Mouse (Mus musculus) subcutaneous adipose tissue, adult 2 months (tissue): ENCODE results near the gene Rab3a. TPM values are rescaled to one million over a fixed set of nuclear protein-coding genes. Genes with fewer than 3 reads are reported as not detected.

Experiments
- polyA plus RNA-seq: library from polyadenylated mRNA; depleted of rRNA; stranded (reverse); fragments of >200 nt; gene quantifications from 2 replicates; pipeline ENCODE4 v1.2.3, GENCODE M21; 2012; ENCODE audit warnings: low replicate concordance; rRNA removed

The Rab3a gene
- polyA plus RNA-seq, result 34.5 and 43.4 TPM in 2 replicates

DNA sequence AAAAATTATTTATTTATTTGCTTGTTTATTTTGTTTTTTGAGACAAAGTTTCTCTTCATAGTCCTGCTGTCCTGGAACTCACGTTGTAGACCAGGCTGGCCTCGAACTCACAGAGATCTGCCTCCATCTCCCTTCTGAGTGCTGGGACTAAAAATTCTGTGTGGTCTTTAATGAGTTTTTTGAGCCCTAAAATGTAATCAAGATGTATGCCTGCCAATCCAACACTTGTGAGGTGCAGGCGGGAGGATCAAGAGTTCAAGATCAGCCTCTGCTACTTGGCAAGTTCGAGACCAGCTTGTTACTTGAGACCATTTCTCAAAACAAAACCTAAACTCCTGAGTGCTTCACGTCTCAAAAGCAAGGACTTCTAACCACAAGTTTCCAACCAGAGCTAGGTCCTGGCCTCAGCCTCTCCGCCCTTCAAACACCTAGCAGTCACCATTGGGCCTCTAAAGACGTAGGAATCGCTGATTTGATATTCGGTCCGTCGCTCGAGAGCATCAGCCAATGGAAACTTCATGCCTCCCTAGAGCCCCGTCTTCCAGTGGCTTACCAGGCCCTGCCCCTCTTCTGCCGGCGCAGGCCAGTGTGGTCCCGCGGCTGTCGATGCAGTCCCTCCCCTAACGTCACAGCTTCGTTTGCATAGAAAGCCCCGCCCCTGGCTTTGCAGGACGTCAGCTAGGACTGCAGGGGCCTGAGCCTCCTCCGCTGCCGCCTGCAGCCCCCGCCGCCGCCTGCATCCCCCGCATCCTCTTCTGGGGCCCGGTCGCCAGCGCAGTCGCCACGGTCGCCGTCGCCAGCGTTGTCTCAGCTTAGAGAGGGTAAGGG, at the start of gene Rab3a:
Rab3a (plus strand) TSS at position 637 of the 828 bp plus-strand sequence.

DNA sequence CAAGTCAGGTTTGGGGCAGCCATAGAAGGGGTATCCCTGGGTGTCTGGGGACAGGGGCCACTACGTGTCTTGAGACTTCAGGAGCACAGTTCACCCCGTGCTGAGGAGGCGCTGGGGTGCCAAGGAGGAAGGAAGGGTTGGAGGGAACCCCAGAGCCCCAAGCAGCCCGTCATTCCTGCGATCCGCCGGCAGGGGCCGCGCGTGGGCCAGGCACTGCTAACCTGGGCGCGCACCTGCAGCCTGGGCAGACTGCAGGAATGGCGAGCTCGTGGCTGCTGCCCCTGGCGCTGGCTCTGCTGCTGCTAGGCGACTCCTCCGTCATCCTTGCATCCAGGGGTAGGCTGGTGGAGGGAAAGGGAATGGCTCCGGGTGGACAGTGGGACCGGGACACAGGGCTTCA, 36.2 kb upstream of the Rab3a start, which contains the start of gene Gm3336:
Gm3336 (plus strand) TSS at position 247 of the 400 bp plus-strand sequence.

GRCm38 (mm10) chr8:70723486-70724210, 30.8 kb upstream of the Rab3a start, which contains the start of gene Pde4c:
Gene Pde4c (plus strand): TSS chr8:70723720.

DNA sequence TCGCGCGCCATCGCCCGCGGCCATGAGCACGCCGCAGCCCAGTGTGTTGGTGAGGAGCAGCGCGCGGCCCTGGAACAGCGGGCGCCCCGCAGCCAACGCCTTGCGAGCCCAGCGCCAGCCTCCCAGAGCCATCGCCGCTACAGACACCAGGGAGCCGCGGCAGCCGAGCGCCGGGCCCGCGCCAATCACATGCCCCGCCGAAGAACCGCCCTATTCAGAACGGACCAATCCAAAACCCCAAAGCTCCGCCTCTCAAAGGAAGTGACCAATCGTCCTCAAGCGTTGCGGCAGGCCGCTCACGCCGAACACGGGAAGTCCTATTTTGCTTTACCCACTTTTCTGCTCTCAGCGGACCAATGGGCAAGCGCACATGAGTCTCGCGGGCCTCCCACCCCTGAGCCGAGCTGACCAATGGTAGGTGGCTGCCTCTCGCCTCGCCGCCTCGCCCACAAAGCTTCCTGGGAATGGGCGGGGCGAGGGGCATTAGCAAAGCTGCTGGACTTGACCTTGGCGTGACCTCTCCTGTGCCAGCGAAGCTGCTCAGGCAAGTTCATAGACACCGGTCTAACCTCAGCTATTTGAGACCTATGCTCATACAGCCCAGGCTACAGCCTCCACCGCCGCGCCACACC, 6.4 kb downstream of the Rab3a start, which contains the start of gene Mpv17l2:
Mpv17l2 (minus strand) TSS at position 172 of the 632 bp plus-strand sequence.

DNA sequence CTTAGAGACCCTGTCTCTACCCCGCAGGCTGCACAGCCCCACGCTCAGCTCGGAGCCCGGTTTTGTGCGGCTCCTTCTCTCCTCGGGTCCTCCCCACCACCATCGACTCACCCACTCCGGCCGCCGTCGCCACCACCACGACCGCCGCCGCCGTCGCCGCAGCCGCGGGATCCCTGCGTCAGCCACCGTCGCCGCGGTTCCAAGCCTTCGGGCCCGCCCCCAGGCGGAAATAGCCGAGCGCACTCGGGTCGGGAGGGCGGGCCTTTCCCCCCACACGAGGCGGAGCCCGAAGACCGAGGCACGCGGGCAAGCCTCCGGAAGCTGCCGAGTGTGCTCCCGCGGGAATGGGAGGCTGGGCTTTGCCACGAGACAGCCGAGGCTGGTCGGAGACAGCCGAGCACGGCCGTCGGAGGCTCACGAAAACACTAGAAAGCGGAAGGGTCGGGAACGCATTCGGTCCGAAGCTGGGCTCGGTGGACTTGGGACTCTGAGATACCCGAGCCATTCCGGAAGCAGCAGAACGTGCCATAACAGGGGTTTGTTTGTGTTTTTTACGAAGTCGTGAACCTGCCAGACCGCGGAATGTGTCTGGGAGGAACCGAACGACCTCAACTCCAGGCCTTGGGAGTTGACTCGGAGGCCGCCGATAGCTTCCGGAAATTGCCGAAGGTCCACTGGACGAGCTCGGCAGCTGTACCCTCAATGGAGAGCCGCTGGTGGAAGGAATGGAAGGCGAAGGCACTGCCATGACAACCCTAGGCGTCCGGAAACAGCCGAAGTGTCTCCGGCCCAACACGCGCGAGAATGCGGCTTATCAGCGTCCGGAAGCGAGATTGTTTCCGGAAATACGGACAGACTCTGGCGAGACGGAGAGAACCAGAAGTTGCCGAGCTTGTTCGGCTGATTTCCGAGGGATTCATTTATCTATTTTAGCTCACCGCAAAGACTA, 22.3 kb downstream of the Rab3a start, which contains the start of gene Pik3r2:
Pik3r2 (minus strand) TSS at position 218 of the 949 bp plus-strand sequence.

DNA sequence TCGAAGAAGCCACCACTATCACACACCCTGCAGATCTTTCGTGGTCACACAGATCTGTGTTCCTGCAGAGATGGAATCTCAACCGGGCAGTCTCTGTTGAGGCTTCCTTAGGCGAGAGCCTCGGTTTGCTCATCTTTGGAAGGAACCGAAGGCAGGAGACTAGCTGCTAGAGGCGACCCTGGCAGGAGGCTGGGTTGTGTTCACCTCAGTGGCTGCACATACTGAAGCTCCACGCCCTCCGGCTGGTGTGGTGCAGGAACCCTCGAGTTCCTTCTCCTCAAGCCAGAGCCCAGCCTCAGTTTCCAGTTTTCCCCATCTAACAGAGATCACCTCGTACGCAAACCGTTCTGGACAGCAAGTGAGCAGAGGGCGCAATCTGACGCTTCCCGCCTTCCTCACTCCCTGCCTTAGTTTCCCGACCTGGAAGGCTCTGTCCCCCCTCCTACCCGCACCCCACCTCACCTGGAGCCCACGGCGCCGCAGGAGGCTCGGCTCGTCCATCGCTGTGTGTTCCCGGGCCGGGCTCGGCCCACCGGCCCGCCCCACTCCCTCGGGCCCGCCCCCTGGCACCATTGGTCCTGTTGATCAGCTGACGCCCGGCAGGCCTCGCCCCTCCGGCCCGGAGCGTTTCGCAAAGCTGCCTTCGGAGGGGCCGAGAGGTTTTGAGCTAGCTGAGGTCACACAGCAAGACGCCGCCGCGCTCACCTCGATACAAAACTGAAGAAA, 50.2 kb downstream of the Rab3a start, which contains the start of gene Mast3:
Mast3 (minus strand) TSS at position 574 of the 726 bp plus-strand sequence.

DNA sequence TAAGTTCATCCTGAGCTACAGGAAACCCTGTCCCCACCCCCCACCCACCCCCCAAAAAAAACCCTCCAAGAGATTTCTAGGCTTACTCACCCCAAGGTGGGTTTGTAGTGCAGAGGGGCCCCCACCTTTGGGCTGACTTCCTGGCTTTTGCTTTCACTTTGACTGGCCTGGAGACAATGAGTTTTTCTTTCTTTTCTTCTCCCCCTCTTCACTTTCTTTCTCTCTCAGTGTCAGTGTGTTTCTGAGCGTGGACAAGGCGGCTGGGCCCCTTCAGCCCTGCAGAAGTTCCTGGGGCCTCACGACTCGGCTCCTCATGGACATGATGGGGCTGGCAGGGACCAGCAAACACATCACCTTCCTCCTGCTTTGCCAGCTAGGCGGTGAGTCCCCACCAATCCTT, 53.8 kb downstream of the Rab3a start, which contains the start of gene Il12rb1:
Il12rb1 (plus strand) TSS at position 211 of the 400 bp plus-strand sequence.

Other genes starting within 250 kb of the Rab3a start
- 210 and 310 TPM in 2 replicates for gene Rex1bd, start 247.9 kb upstream of the Rab3a start, polyA plus RNA-seq
- 477 and 704 TPM in 2 replicates for gene Uba52, start 243.9 kb upstream of the Rab3a start, polyA plus RNA-seq
- 427 and 435 TPM in 2 replicates for gene Fkbp8, start 227.0 kb upstream of the Rab3a start, polyA plus RNA-seq
- gene Kxd1, start 226.7 kb upstream of the Rab3a start, polyA plus RNA-seq, result 103 and 119 TPM in 2 replicates
- 20.7 and 31.8 TPM in 2 replicates for gene Ell, start 215.2 kb upstream of the Rab3a start, polyA plus RNA-seq
- 69.7 and 218 TPM in 2 replicates for gene Isyna1, start 160.3 kb upstream of the Rab3a start, polyA plus RNA-seq
- gene Ssbp4, start 145.8 kb upstream of the Rab3a start, polyA plus RNA-seq, result 125 and 281 TPM in 2 replicates
- gene Lrrc25, start 138.5 kb upstream of the Rab3a start, polyA plus RNA-seq, result 10.8 and 19.8 TPM in 2 replicates
- 1.6 and 3.3 TPM in 2 replicates for gene Gdf15, start 122.2 kb upstream of the Rab3a start, polyA plus RNA-seq
- 37.1 and 48.1 TPM in 2 replicates for gene Pgpep1, start 94.3 kb upstream of the Rab3a start, polyA plus RNA-seq
- gene Lsm4, start 81.4 kb upstream of the Rab3a start, polyA plus RNA-seq, result 50.4 and 106 TPM in 2 replicates
- gene Jund, start 55.7 kb upstream of the Rab3a start, polyA plus RNA-seq, result 135 and 458 TPM in 2 replicates
- 0.03 TPM in 1 of 2 replicates, not detected in the other for gene Iqcn, start 51.2 kb upstream of the Rab3a start, polyA plus RNA-seq
- gene Gm3336, start 36.1 kb upstream of the Rab3a start, polyA plus RNA-seq, result 0.13 TPM in 1 of 2 replicates, not detected in the other
- gene Pde4c, start 31.0 kb upstream of the Rab3a start, polyA plus RNA-seq, result 6.5 and 17.1 TPM in 2 replicates
- gene Mpv17l2, start 6.3 kb downstream of the Rab3a start, polyA plus RNA-seq, result 89.6 and 146 TPM in 2 replicates
- 96.1 and 136 TPM in 2 replicates for gene Pik3r2, start 22.0 kb downstream of the Rab3a start, polyA plus RNA-seq
- 27.3 and 65.9 TPM in 2 replicates for gene Mast3, start 50.4 kb downstream of the Rab3a start, polyA plus RNA-seq
- 0.57 and 2.5 TPM in 2 replicates for gene Il12rb1, start 53.8 kb downstream of the Rab3a start, polyA plus RNA-seq
- 24.6 and 56.0 TPM in 2 replicates for gene Arrdc2, start 85.0 kb downstream of the Rab3a start, polyA plus RNA-seq
- gene Kcnn1, start 108.6 kb downstream of the Rab3a start, polyA plus RNA-seq, result 11.3 and 12.6 TPM in 2 replicates
- 42.9 and 48.6 TPM in 2 replicates for gene Ccdc124, start 119.3 kb downstream of the Rab3a start, polyA plus RNA-seq
- 0.04 and 2.3 TPM in 2 replicates for gene Slc5a5, start 138.1 kb downstream of the Rab3a start, polyA plus RNA-seq
- 2,426 and 4,701 TPM in 2 replicates for gene Rpl18a, start 142.7 kb downstream of the Rab3a start, polyA plus RNA-seq
- 35.0 and 52.9 TPM in 2 replicates for gene Map1s, start 151.3 kb downstream of the Rab3a start, polyA plus RNA-seq